Mouse (Mus musculus) hindbrain, embryonic 14.5 days (tissue): ENCODE results near the gene Klhl35. TPM values are rescaled to one million over a fixed set of nuclear protein-coding genes. Genes with fewer than 3 reads are reported as not detected.
A peak's percentile ranks its signal among the peaks of the same experiment; 100 is the strongest.

ENCODE experiments used
- ATAC-seq: fragments of 200-750 bp; cut with Nextera tagmentation; 2 replicates; pipeline ENCODE4 v1.8.0; 2017; ENCODE audit warnings: moderate number of reproducible peaks, mild to moderate bottlenecking, moderate TSS enrichment, moderate library complexity; ENCODE audit not compliant: low FRiP score
- DNase-seq: peaks from one replicate; pipeline ENCODE4 v3.0.0-alpha.2; 2015; ENCODE audit warnings: low spot score
- H3K27ac ChIP-seq: fragments of 300-500 bp; sonication (generic); 2 replicates; pipeline ENCODE4 v1.5.1; 2014; ENCODE audit warnings: mild to moderate bottlenecking, moderate library complexity
- H3K27me3 ChIP-seq: fragments of 300-500 bp; sonication (generic); 2 replicates; pipeline ENCODE4 v1.6.1; 2014; ENCODE audit warnings: mild to moderate bottlenecking, low read length, mixed read lengths; ENCODE audit not compliant: control insufficient read depth, insufficient read depth
- H3K36me3 ChIP-seq: fragments of 300-500 bp; sonication (generic); replicated peaks from 2 replicates; pipeline ENCODE4 v1.6.1; 2014; ENCODE audit not compliant: control insufficient read depth, insufficient read depth
- H3K4me1 ChIP-seq: fragments of 300-500 bp; sonication (generic); replicated peaks from 2 replicates; pipeline ENCODE4 v1.6.1; 2014; ENCODE audit warnings: antibody characterized with exemption, low read length, mixed read lengths; ENCODE audit not compliant: control insufficient read depth, insufficient read depth
- H3K4me2 ChIP-seq: fragments of 300-500 bp; sonication (generic); replicated peaks from 2 replicates; pipeline ENCODE4 v1.6.1; 2014; ENCODE audit warnings: mild to moderate bottlenecking, moderate library complexity
- H3K4me3 ChIP-seq: fragments of 300-500 bp; sonication (generic); replicated peaks from 2 replicates; pipeline ENCODE4 v1.5.1; 2014; ENCODE audit warnings: mild to moderate bottlenecking, low read length
- H3K9ac ChIP-seq: fragments of 300-500 bp; sonication (generic); 2 replicates; pipeline ENCODE4 v1.6.1; 2014
- H3K9me3 ChIP-seq: fragments of 300-500 bp; sonication (generic); 2 replicates; pipeline ENCODE4 v1.6.1; 2016; ENCODE audit warnings: low read length; ENCODE audit not compliant: control insufficient read depth
- WGBS: fragments of 180-500 bp; shearing (Covaris S2); extraction: QIAGEN DNeasy Blood & Tissue Kit; methylation state at CpG from one replicate; pipeline ENCODE4 v1.1.7; 2014; 5-methylcytosine and 5-hydroxymethylcytosine counted together
- polyA plus RNA-seq: library from polyadenylated mRNA; unstranded; fragments of >200 nt; fragmentation: Nextera tagmentation; extraction: Ambion mirVana; gene quantifications from 2 replicates; pipeline ENCODE4 v1.2.1, GENCODE M21; 2014

The Klhl35 gene
- polyA plus RNA-seq, 1 experiment from 2014 or later, result 4.1 TPM

GRCm38 (mm10) chr7:99475562-99475911, 9.7 kb downstream of the Klhl35 start:
- H3K4me3 ChIP-seq, result no peak overlapping the region
- H3K4me1 ChIP-seq, result peaks cover 8% of the 10 kb centered on the region; the same call in 1 of the 2 replicates
- H3K9me3 ChIP-seq, result no peaks in the 10 kb centered on the region
- no peak for ATAC-seq
- H3K27ac ChIP-seq, result peak overlapping the region; percentile 75
- DNase-seq, result no peak
- H3K9ac ChIP-seq, result no peak overlapping the region
- peaks cover 70% of the 10 kb centered on the region for H3K36me3 ChIP-seq
- H3K4me2 ChIP-seq, result no peak overlapping the region
- 81% methylated on average over 2 of the region's 2 CpGs for WGBS
- no peaks in the 10 kb centered on the region for H3K27me3 ChIP-seq

- H3K4me3 ChIP-seq, result no peak overlapping the region
- H3K4me1 ChIP-seq, result peaks cover 17% of the 10 kb centered on the region
- H3K4me2 ChIP-seq, result no peak overlapping the region
- no peak overlapping the region for H3K27ac ChIP-seq
- no peaks in the 10 kb centered on the region for H3K27me3 ChIP-seq
- no peaks in the 10 kb centered on the region for H3K9me3 ChIP-seq
- H3K36me3 ChIP-seq, result peaks cover 81% of the 10 kb centered on the region
- 35% methylated on average over 3 of the region's 3 CpGs for WGBS
- DNase-seq (no peak), ATAC-seq (no peak)
- no peak overlapping the region for H3K9ac ChIP-seq
Measured at GRCm38 (mm10) chr7:99476558-99477114, 10.8 kb downstream of the Klhl35 start.

GRCm38 (mm10) chr7:99477235-99477634, 11.4 kb downstream of the Klhl35 start:
- Histone ChIP-seq H3K4me1 (peaks cover 23% of the 10 kb centered on the region), H3K9me3 (no peaks in the 10 kb centered on the region), H3K36me3 (peaks cover 84% of the 10 kb centered on the region), H3K4me2 (no peak overlapping the region), H3K9ac (no peak overlapping the region), H3K27ac (no peak overlapping the region), H3K4me3 (no peak overlapping the region), H3K27me3 (no peaks in the 10 kb centered on the region)
- no peak for DNase-seq
- WGBS, result 95% methylated on average over 5 of the region's 5 CpGs
- ATAC-seq, result no peak

GRCm38 (mm10) chr7:99482637-99483036, 16.8 kb downstream of the Klhl35 start:
- Histone ChIP-seq H3K27ac (peak overlapping the region; percentile 74; the same call in 1 of the 2 replicates), H3K9me3 (no peaks in the 10 kb centered on the region), H3K4me2 (peak overlapping the region; percentile 96), H3K4me3 (peak overlapping the region; percentile 76), H3K27me3 (no peaks in the 10 kb centered on the region), H3K36me3 (peaks cover 50% of the 10 kb centered on the region), H3K4me1 (peaks cover 26% of the 10 kb centered on the region), H3K9ac (peak overlapping the region; percentile 89)
- ATAC-seq (no peak), DNase-seq (no peak)
- WGBS, result 4% methylated on average over 6 of the region's 6 CpGs

- H3K4me3 ChIP-seq, result peak within 1 kb of the TSS; percentile 76
- H3K27ac ChIP-seq, result peak within 1 kb of the TSS; percentile 74
- WGBS, result under 1% methylated on average over 45 of the region's 45 CpGs
- peaks cover 42% of the 10 kb centered on the region for H3K36me3 ChIP-seq
- H3K4me1 ChIP-seq, result peaks cover 26% of the 10 kb centered on the region
- H3K27me3 ChIP-seq, result no peaks in the 10 kb centered on the region
- DNase-seq (peak; percentile 98), ATAC-seq (peak; percentile 95)
- no peaks in the 10 kb centered on the region for H3K9me3 ChIP-seq
- H3K9ac ChIP-seq, result peak within 1 kb of the TSS; percentile 89
- H3K4me2 ChIP-seq, result peak within 1 kb of the TSS; percentile 96
Measured at GRCm38 (mm10) chr7:99483271-99483923, 17.6 kb downstream of the Klhl35 start, which contains the start of gene Rps3. TSS of gene Rps3 (minus strand) at chr7:99483738.

- H3K27ac ChIP-seq, result no peak overlapping the region
- H3K4me2 ChIP-seq, result peak overlapping the region; percentile 52
- ATAC-seq (peak; percentile 34), DNase-seq (no peak)
- WGBS, result 47% methylated on average over 8 of the region's 8 CpGs
- H3K9ac ChIP-seq, result no peak overlapping the region
- H3K36me3 ChIP-seq, result peaks cover 37% of the 10 kb centered on the region
- H3K9me3 ChIP-seq, result no peaks in the 10 kb centered on the region
- H3K27me3 ChIP-seq, result no peaks in the 10 kb centered on the region
- H3K4me1 ChIP-seq, result peaks cover 26% of the 10 kb centered on the region
- H3K4me3 ChIP-seq, result peak overlapping the region; percentile 76
Measured at GRCm38 (mm10) chr7:99483924-99484319, 18.1 kb downstream of the Klhl35 start.

- DNase-seq (no peak), ATAC-seq (no peak)
- no peak overlapping the region for H3K4me3 ChIP-seq
- H3K9me3 ChIP-seq, result no peaks in the 10 kb centered on the region
- 88% methylated on average over 1 of the region's 1 CpGs for WGBS
- H3K9ac ChIP-seq, result no peak overlapping the region
- peaks cover 26% of the 10 kb centered on the region for H3K4me1 ChIP-seq
- H3K36me3 ChIP-seq, result peaks cover 29% of the 10 kb centered on the region
- no peak overlapping the region for H3K4me2 ChIP-seq
- H3K27me3 ChIP-seq, result no peaks in the 10 kb centered on the region
- H3K27ac ChIP-seq, result no peak overlapping the region
Measured at GRCm38 (mm10) chr7:99484679-99485078, 18.9 kb downstream of the Klhl35 start.

GRCm38 (mm10) chr7:99489708-99490107, 23.9 kb downstream of the Klhl35 start:
- no peak overlapping the region for H3K9ac ChIP-seq
- ATAC-seq, result no peak
- no peak overlapping the region for H3K4me3 ChIP-seq
- H3K4me2 ChIP-seq, result no peak overlapping the region
- no peaks in the 10 kb centered on the region for H3K27me3 ChIP-seq
- H3K4me1 ChIP-seq, result no peaks in the 10 kb centered on the region
- 84% methylated on average over 5 of the region's 5 CpGs for WGBS
- DNase-seq, result no peak
- H3K27ac ChIP-seq, result no peak overlapping the region
- H3K9me3 ChIP-seq, result peaks cover 7% of the 10 kb centered on the region; the same call in 1 of the 2 replicates
- no peaks in the 10 kb centered on the region for H3K36me3 ChIP-seq

- H3K36me3 ChIP-seq, result no peaks in the 10 kb centered on the region
- 31% methylated on average over 1 of the region's 1 CpGs for WGBS
- DNase-seq (no peak), ATAC-seq (no peak)
- no peaks in the 10 kb centered on the region for H3K9me3 ChIP-seq
- H3K9ac ChIP-seq, result no peak overlapping the region
- no peaks in the 10 kb centered on the region for H3K27me3 ChIP-seq
- H3K4me3 ChIP-seq, result no peak overlapping the region
- H3K4me1 ChIP-seq, result no peaks in the 10 kb centered on the region
- no peak overlapping the region for H3K27ac ChIP-seq
- H3K4me2 ChIP-seq, result no peak overlapping the region
Measured at GRCm38 (mm10) chr7:99499128-99499527, 33.3 kb downstream of the Klhl35 start.
